Mouse (Mus musculus) kidney, postnatal 36 days (tissue): Measurements from ENCODE around the gene Dnajc28.
A peak's percentile ranks its signal among the peaks of the same experiment; 100 is the strongest.

ENCODE experiments used
- DNase-seq, 2 experiments: peaks; one replicate each; pipeline ENCODE4 v3.0.0; 2021 to 2022; ENCODE audit warnings: mixed read lengths in 2 of 2

Dnajc28 gene

DNA sequence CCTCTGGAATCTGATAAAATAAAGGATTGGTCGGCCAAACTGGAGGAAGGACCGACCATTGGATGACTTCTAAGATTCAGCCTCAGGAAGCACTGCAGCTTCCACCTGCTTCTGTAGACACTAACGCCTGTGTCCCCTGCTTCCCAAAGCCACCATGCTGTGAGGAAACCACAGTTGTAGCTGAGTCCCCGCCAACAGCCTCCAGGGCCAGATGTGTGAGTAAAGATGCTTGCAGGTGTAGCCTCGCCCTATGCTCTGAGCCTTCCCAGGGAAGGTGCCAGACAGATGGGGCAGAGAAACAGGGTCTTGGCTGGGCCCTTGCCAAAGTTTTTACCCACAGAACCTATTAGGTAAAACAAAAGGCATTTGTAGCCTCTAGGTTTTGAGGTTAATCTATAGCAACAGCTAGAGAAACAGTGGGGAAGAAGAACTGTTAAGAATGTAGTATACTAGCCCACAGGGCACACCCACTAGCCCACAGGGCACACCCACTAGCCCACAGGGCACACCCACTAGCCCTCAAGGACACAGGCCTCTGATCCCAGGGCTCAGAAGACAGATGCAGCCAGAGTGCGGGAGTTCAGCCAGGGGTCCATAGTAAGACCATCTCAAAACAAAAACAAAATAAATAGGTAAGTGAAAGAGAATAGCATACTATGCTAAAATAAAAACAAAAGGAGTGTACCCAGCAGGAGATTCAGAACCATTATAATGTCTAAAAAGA lies 30.9 kb downstream of the Dnajc28 start:
- DNase-seq, result no peak

DNA sequence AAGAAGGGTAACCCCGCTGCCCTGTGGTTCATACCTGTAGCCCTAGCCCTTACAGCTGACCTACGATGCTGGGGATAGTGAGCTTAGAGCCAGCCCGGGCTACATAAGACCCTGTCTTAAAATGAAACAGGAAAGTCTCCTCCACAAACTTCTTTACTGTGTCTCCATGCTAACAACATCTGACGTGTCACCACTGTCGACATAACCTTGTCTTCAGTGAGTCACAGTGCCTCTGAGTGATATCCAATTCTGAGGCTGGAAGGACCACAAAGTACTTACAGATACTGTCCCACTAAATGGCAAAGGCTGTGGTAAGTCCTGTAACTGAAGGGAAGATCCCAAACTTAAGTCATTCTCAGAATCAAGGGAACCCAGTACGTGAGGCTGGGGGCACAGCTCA lies 32.6 kb downstream of the Dnajc28 start:
- no peak for DNase-seq

DNA sequence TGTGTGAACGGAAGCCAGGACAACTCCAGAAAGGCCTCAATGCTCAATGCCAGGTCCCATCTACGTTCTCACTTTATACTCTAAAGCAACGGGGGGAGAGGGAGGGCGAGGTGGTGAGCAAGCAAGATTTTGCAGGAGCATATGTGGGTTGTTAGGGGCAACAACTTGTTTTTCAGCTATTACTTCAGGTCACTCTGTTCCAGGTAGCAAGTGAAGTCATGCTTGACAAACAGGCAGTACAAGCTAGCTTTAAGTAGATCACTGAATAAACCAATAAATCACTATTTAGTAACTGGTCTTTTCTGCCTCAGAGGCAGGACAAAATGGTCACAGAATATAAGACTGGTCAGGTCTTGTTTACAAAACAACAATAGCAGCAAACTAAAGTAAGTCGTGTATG lies 33.2 kb downstream of the Dnajc28 start:
- DNase-seq, result peak in 1 of 2 experiments; percentile 33

GRCm38 (mm10) chr16:91582307-91582706 lies 36.5 kb downstream of the Dnajc28 start:
- peak; percentile 51 to 80 for DNase-seq

DNA sequence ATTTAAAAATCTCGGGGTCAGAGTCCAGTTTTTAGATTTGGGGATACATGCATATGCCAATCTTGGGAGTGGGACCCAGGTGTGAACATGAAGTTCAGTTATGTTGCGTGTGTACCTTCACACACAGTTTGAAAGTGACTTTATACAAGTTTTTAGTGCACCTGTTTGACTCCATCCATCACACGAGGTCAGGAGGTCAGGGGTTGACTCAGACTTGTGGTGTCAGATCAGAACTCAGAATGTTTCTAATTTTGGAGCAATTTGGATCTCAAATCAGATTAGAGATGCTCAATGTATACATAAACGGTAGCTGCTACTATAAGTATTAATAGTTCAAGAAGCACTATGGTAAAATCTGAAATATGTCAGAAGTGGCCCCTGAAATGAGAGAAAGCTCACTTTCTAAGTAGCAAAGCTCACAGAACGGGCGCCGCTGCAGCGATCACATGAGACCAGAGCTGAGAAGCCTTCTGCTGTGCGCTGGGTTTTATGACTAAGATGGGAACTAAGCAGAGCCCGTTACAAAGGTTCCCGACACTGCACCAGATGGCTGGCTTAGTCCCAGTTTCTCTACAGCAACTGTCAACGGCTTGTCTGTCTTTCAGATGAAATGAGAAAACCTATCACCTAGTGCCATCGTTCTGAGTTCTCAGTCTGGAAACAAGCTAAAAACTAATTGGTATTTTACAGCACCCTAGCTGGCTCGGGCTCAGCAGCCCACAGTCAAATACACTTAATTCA lies 39.7 kb downstream of the Dnajc28 start:
- no peak for DNase-seq

DNA sequence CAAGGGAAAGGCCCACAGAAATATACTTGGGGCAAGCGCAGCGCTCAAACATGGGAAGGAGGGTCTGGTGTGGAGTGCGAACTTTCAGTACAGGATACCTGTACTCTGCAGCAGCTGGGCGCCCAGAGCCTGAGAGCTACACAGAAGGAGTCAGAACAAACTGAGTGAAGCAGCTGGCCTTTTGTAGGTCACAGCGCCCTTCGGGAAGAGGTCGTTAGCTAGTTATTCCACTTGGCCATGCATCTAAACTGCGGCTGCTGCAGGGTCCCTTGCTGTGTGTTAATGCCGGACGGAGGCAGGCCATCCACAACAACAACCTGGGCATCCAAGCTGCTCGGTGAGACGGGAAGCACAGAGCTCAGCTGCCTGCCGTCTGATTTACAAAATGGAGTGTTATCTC lies 43.7 kb downstream of the Dnajc28 start:
- peak in 1 of 2 experiments; percentile 30 for DNase-seq

GRCm38 (mm10) chr16:91571105-91571504 lies 47.7 kb downstream of the Dnajc28 start:
- DNase-seq, result no peak

- no peak for DNase-seq
Measured at GRCm38 (mm10) chr16:91568960-91569359, 49.9 kb downstream of the Dnajc28 start.

DNA sequence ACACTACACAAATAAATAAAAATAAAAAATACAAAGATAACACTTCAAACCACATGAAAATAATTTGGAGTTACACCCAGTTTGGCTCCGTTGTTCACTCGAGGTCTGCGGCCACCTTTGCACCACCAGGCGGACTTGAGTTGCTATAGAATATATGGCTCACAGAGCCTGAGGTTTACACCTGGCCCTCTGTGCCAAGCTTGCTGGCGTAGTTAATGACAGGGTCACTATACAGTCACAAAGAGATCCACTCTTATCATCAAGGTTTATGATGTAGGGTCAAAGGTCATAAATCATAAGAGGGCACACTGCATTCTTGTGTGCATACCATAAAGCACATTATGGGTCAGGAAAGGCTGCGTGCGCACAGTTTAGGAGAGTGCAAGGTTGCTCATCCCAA lies 52.8 kb downstream of the Dnajc28 start:
- DNase-seq, result no peak

- no peak for DNase-seq
Measured at GRCm38 (mm10) chr16:91565292-91565951, 53.4 kb downstream of the Dnajc28 start.

GRCm38 (mm10) chr16:91564580-91565291 lies 54.1 kb downstream of the Dnajc28 start:
- DNase-seq, result peak in 1 of 2 experiments; percentile 63
